Mouse (Mus musculus) T-helper 17 cell (primary cell): ENCODE measurements at regions not wholly inside any gene's neighbourhood (a gene's known extent, or its start where the extent isn't known, plus 50 kb on each side); places are given as distances from the start of the nearest gene placed in this dataset.

Experiments used
- in situ Hi-C, 2 experiments: fragments of 300-600 bp; cut with MboI, MseI; formaldehyde crosslinking; loops; 1 replicate in 1 of 2; 2 replicates in 1 of 2; pipeline ENCODE4 v1.15.1; 2025; ENCODE audit warnings: high pct_unique_total_duplicates in 2 of 2

DNA sequence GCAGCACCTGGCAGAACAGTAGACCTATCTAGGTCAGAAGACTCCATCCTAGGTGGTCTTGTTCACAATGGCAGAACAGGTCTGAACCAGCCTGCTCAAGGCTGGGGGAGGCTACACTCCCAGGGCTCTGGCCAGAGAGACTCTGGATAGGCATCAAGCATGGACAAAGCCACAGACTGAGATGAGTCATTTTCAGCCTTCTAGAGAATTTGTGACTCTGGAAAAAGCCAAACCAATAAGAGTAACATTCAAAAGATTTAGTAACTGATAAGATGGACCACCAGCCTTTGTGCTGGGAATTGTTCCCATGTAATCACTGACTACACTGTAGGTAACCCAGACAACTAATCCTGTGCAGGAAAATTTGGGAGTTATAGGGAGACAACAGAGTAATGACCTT is 320.3 kb upstream of the Gm9747 start:
- in situ Hi-C loops = no loop called here

DNA sequence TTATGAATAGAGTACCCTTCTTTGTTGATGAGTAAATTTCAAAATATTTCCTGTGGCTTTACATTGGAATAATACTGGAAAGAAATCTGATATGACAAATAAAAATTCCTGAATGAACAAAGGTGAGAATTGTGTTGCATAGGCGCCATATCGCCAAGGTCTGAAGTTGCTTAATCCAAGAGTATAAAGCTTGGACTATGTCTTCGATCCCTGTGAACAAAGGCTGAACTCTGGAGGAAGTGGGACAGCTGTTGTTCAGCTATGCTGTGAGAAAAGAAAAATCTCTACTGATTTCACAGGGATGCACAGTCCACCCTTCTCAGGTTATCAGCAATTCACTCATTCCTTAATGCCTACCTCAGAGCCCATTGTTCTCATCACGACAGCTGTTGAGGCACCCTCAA is 319.3 kb upstream of the Gm9747 start:
- in situ Hi-C loops = no loop called here

- in situ Hi-C loops = no loop called here
Measured at GRCm38 (mm10) chr1:81916840-81917239, 316.1 kb upstream of the Gm9747 start.

DNA sequence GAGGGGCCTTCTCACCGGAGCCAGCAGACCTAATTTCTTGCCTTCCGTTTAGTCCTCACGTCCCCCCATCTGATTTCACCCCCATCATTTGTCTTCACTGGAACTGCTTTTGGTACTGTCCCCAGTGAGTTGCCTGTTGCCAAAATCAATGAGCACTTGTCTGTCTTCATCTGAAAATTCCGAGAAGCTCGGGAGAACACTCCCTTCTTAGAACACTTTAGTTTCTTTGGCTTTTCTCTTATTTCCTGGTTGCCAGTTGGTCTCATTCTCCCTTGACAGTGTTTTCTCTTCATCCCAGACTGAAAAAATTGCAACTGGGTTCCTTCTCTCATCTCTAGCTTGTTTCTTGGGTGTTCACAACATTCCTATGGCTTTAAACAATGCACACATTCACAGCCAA is 305.2 kb upstream of the Gm9747 start:
- in situ Hi-C loops = no loop called here

DNA sequence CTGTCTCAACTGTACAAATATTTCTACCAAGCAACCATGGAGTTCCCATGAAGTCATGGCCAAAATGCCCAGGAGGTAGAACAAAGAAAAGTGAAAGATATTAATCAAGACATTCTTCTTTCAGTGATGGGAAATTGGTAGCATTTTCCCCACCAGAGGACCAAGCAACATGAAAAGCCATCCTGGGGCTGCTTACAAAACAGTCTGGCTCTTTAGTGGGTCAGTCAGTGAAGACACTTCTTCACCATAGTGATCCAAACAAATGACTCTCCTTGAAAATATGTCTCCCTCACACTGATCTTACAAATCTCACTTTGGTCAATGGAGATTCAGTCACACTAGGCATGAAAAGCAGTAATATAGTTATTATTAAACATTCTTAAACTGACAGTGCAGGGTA is 299.8 kb upstream of the Gm9747 start:
- in situ Hi-C loops = no loop called here

GRCm38 (mm10) chr1:81945236-81945635 is 287.7 kb upstream of the Gm9747 start:
- in situ Hi-C loops = no loop called here

DNA sequence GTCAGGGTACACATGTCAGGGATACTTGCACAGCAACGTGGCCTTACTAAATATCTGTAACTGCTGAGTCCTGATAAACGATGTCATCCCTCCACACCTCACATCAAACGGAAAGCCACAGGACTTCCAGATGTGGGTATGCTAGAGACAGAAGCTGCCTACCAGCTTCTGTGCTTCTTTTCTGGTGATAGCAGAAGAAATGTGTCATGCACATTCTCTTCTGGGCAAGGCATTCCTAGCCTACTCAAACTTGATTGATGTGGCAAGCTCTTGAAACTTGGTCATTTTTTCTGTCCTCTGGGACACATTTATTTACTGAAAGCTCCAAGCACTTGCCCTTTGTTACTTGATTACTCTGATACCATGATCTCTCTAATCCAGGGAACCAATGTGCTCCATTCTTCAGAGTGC is 282.8 kb upstream of the Gm9747 start:
- in situ Hi-C loops = no loop called here

DNA sequence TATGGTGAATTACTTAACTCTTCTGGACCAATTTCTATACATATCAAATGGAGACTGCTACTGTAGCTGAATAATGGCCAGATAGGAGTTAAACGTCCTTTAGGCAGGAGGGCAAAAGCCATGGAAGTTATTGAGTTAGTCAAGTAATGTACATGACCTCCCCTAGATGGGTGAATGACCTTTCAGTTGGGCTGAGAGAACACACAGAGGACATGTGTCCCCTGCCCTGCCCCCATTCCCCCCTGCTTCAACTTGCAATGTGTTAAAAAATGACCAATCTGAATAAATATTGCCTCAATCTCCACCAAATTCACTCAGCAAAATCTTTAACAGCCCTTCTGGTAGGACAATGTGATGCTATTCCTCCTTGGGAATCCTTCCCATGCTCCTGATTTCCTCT is 282.1 kb upstream of the Gm9747 start:
- in situ Hi-C loops = no loop called here

DNA sequence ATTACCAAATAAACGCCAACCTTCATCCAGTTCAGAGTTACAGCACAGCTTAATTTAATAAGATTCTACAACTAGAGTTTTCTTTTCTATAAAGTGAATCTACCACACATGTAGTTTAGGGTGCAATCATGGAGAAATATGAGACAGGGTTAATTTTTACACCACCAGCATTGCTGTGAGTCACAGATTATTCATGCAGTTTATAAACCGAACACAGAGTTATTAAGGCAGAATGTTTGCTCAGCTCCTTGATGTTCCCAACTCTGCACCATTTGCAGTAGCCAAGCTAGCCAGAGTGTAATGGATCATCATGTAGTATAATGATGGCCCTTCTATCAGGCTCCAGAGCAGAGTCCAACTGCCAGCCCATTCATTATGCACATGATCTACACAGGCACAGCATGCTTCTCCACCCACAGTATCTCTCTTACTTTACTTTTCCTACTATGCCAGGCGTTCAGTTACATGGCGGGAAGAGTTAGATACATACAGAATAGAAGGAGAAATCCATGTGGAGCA is 281.4 kb upstream of the Gm9747 start:
- in situ Hi-C loops = no loop called here

GRCm38 (mm10) chr1:81952095-81952494 is 280.8 kb upstream of the Gm9747 start:
- in situ Hi-C loops = no loop called here

DNA sequence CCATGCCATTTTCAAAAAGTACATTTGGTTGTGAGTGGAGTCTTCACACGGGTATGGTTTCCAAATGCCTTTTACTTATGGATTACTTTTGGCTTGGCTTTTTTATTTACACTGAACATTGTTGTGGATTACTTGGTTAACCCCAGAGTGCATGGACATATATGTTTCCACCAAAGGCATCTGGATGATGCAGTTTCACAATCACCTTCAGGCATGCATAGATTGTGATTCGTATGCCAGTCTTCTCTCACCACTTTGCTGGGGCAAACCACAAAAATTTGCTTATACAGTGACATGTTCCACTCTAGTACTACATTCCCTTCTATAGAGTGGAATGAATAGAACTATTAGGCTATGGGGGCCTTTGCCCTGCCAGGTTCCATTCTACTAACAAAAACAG is 278.4 kb upstream of the Gm9747 start:
- in situ Hi-C loops = no loop called here

- in situ Hi-C loops = no loop called here
Measured at GRCm38 (mm10) chr1:81967062-81967461, 265.9 kb upstream of the Gm9747 start.

GRCm38 (mm10) chr1:81967746-81968295 is 265.1 kb upstream of the Gm9747 start:
- in situ Hi-C loops = no loop called here

DNA sequence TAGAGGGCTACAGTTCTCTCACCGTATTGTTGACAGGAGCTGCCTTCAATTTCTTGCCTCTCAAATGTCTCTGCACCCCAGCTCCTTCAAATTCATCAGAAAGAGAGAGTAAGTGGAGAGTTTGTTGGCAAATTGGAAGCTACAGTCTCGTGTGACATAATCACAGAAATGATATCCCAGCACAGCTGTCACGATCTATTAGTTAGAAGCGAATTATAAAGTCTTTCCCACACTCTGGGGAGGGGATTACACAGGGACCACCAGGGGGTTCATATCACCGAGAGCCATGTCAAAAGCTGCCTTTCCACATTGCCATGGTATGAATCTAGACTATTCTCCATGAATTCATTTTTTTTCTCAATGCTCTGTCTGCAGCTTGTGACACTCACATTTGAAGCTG is 260.3 kb upstream of the Gm9747 start:
- in situ Hi-C loops = no loop called here

DNA sequence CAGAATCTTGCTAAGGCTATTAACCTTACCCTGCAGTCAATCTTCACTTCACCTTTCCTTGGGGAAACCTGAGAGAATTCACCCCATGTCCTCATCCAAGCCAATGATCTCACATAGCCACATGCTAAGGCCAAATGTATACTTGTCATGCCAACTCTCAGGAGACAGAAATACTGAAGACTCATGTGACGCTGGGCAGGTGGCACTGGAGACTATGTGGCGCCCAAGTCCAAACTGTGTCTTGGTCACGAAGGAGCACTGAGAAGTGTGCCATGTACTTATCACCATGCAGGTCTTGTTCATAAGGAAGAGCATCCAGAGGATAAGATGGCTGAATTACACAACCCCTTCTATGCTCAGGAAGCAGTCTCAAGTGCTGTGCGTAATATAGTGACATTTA is 259.4 kb upstream of the Gm9747 start:
- in situ Hi-C loops = no loop called here

GRCm38 (mm10) chr1:82007943-82008342 is 225.0 kb upstream of the Gm9747 start:
- in situ Hi-C loops = no loop called here

DNA sequence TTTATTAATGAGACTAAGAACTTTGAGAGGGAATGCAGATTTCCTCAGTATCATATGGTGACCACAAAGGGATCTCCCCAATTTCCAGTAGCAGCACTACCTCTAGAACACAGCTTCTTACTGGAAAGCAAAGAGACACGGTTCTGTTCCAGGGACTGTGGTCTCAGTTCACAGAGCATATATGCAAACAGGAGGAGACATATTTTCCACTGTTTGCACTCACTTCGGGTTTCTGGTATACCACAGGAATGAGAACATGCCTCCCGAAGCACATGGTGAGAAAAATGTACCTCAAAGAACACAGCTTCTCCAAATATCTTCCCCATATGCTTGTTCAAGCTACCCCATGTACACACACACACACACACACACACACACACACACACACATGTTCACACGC is 224.1 kb upstream of the Gm9747 start:
- in situ Hi-C loops = no loop called here

GRCm38 (mm10) chr1:82010995-82011394 is 221.9 kb upstream of the Gm9747 start:
- in situ Hi-C loops = no loop called here

DNA sequence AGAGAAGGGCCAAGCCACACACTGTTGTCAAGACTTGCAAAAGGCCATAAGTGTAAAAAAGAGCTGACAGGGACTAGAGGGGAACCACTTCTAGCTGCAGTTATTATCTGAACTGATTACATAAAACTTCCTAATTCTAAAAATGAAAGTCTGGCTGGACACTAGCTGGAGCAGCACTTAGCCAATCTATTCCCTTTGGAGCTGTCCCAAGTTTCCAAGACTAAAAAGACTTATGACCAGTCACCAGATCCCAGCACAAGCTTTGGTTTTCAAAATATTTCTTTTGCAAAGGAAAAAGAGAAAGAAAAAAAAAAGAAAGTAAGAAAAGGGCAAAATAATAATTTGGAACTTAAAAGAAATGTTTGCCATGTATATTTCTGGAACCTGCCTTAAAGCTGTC is 217.6 kb upstream of the Gm9747 start:
- in situ Hi-C loops = no loop called here

DNA sequence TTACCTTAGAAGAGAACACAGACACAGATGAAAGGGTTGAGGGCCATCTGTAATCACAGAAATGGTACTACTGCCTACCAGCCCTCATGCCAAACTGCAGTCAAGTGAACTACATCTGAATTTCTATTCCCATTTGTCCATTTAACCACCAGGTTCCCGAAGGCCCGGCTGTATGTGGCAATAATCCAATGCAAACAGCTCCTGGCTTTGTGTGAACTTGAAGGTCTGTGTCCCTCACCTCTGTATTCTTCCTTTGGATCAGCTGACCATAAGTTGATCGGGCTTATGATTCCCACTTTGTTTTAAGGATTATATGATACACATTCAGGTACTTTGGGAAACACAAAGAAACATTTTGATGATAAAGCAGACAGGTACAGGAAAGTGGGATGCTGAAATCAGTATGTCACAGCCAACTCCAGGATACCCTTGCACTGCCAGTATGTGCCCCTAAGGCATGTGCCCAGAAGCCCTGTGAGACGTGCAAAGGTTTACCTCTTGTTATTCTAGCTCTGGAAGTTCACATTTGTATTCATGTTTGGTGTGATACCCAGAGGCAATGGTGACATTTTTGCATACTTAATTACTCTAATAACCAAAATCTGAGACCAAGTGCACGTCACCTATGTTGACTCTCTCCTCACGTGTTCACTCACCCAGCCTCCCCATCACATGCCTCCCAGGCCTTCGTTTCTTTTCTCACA is 214.1 kb upstream of the Gm9747 start:
- in situ Hi-C loops = no loop called here

DNA sequence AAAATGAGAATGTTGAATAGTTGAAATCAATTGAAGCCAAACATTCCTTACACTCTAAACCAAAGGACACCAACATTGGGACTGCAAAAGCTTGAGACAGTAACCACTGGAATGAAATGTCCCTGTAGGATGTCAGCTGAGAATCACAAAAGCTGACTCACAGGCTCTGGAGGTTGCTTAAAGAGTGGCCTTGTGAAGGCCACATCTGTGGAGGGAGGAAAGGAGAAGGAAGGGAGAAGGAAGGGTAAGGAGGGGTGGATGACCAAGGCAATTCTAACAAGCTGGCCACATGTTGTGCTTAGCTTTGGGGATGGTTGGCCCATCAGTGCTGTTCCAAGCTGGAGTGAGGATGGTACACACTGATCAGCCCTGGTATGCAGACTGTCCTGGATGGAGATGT is 205.2 kb upstream of the Gm9747 start:
- in situ Hi-C loops = no loop called here

GRCm38 (mm10) chr1:82031130-82031529 is 201.8 kb upstream of the Gm9747 start:
- in situ Hi-C loops = no loop called here

DNA sequence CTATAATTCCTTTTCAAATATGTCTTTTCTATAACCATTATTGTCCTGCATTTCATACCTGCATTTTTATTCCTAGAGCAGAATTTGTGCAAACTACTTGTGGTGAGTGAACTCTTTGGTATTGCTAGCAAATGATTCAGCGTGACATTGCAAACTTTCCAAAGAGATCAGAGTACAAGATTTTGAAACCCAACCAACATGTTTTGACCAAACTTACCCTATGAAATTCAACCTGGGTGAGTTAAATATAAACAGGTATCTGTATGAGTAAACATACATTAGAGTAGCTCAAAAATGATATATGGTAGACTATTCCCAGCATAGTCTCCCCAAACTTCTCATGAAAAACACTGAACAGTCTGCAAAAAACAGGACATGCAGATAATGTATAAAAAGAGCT is 200.5 kb upstream of the Gm9747 start:
- in situ Hi-C loops = no loop called here

DNA sequence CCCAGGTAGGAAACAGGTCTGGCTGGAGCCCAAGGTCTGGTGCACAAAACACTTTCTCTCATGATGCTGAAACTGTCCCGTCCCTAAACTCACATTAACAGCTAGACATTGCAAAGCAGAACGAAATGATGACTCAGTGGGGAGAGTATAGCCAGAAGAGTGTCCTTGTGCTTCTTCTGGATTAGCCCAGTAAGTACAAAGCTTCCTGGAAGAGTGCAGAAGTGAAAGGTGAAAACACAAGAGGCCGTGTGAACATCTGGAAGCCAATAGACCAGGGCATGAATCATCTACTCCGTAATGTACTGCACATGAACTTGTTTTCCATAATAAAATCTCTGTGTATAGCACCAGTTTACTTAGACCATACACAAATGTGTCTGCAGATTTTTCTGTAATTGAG is 194.7 kb upstream of the Gm9747 start:
- in situ Hi-C loops = no loop called here
